Mouse (Mus musculus) cerebellum, adult 8-10 months (tissue): ENCODE measurements at regions not wholly inside any gene's neighbourhood (a gene's known extent, or its start where the extent isn't known, plus 50 kb on each side); places are given as distances from the start of the nearest gene placed in this dataset.

Source experiments
- DNase-seq: peaks from one replicate; pipeline ENCODE4 v3.0.0; 2022

DNA sequence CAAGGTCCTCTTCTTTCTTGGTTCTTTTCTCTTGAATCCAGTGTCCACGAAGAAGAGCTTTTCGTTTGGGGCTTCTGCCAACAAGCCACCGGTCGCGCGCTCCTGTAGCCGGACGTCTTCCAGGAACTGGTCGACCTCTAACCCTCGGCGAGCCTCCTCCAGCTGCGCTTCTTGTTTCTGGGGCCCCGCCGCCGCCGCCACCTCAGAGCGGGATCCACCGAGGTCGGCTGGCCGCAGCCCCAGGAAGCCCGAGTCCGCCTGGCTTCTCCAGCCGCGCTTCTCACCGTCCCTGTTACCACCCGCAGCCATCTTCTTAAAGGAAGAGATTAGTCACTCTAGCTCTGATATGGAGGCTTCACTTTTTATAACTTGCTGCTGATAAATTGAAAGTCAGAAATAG, 118.6 kb upstream of the Gm37988 start:
- no peak for DNase-seq

DNA sequence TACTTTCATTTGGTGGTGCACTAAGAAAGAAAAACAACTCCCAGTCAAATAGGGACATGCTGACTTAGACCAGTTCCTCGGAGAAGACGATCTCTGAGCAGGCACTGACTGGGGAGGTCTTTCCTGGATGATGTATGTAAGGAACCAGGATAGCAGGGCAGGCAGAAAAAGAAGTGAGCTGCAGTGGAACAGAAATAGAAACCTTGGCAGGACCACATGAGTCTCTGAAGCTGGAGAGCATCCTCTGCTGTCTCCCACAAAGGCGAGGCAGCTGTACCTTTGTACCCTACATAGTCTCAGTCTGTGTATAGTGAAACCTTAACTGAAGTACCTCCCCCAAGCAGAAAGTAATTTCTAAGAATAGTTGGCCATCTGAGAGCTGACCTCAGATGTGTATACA, 104.4 kb upstream of the Gm37988 start:
- DNase-seq = no peak

DNA sequence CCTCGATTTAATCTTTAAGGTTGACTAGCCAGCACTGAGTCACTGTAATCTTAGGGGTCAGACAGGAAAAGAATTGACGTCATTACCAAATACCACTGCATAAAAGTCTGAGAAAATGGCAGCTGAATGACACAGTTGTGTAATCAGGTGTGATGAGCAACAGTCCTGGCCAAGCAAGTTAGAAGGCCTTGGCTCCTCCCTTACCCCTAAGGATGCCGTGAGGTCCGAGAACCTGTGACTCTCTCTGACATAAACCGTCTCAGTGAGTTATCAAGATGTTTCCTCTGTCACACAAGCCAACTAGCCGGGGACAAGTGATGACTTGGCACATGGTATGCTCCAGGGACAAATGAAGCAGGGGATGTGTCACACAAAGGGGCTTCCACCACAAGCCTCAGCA, 101.5 kb upstream of the Gm37988 start:
- DNase-seq = no peak

DNA sequence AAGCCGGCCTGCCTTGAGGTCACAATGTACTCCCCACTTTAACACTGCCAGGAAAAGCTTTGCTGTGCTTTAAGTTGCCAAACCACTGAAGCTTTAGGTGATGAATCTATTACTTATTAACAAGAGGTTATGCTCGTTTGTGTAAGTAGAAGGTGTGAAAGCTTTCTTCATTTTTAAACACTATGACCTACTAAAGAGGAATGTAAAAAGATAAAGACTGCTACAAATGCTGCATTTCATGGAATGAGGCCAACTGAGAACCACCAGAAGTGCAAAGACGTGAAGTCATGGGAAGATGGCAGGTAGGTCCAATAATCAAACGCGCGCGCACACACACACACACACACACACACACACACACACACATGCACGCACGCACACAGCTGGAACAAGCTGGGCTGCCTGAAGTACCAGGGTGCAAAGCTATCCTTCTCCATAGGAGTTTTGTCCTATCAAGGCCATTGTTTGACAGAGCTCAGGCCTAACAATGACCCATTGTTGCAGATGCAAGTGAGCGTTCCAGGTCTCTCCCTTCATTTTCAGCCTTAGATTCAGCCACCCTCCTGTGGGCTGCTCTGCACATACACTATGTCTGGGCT, 85.3 kb upstream of the Gm37988 start:
- DNase-seq = no peak
